Mouse (Mus musculus) C2C12 (cell line): ENCODE data around the gene Sp140.

ENCODE experiments used
- CTCF ChIP-seq: IDR thresholded peaks from one replicate; pipeline ENCODE4 v1.5.1; 2011; ENCODE audit not compliant: control insufficient read depth, insufficient read depth, insufficient read length
- MYOD1 ChIP-seq: IDR thresholded peaks from one replicate; pipeline ENCODE4 v1.6.1; 2011; ENCODE audit warnings: low read depth; ENCODE audit not compliant: control insufficient read depth, insufficient read length
- MYOG ChIP-seq: IDR thresholded peaks from one replicate; pipeline ENCODE4 v1.6.1; 2011; ENCODE audit not compliant: control insufficient read depth, insufficient read length; ENCODE audit errors: extremely low read depth
- USF1 ChIP-seq: IDR thresholded peaks from one replicate; pipeline ENCODE4 v1.6.1; 2011; ENCODE audit warnings: low read depth, mild to moderate bottlenecking, control low read depth, moderate library complexity

- TF ChIP-seq CTCF: no peak
- TF ChIP-seq USF1: no peak
- no peak for TF ChIP-seq MYOD1
- no peak for TF ChIP-seq MYOG
Observed at GRCm38 (mm10) chr1:85690544-85690943, 90.4 kb downstream of the Sp140 start.
